Mouse (Mus musculus): ENCODE measurements at regions not wholly inside any gene's neighbourhood (a gene's known extent, or its start where the extent isn't known, plus 50 kb on each side); places are given as distances from the start of the nearest gene placed in this dataset.

GRCm38 (mm10) chr1:18849038-18849437, 253.8 kb upstream of the Tfap2d start:
- Histone ChIP-seq H3K4me2 (replicated peaks; ENCODE audit: low read depth) (no peak overlapping the region), H3K4me1 (replicated peaks; ENCODE audit: control insufficient read depth, insufficient read depth, low read length) (no peaks in the 10 kb centered on the region)
- TF ChIP-seq CTCF (IDR thresholded peaks at IDR 0.05; ENCODE audit: low read depth), result no peak

GRCm38 (mm10) chr1:18857457-18857856, 245.4 kb upstream of the Tfap2d start:
- H3K9ac ChIP-seq (ENCODE audit: low read depth, low read length), result no peak overlapping the region
- no peak for TF ChIP-seq CTCF (IDR thresholded peaks at IDR 0.05; ENCODE audit: low read depth)
- no peaks in the 10 kb centered on the region for H3K36me3 ChIP-seq (ENCODE audit: control insufficient read depth, insufficient read depth)
- H3K27me3 ChIP-seq (replicated peaks; ENCODE audit: control insufficient read depth, insufficient read depth, low read length), result no peaks in the 10 kb centered on the region
- H3K4me1 ChIP-seq (replicated peaks; ENCODE audit: control insufficient read depth, insufficient read depth, low read length), result no peaks in the 10 kb centered on the region
- ATAC-seq, result no peak
- no peak overlapping the region for H3K4me2 ChIP-seq (replicated peaks; ENCODE audit: low read depth)
- no peaks in the 10 kb centered on the region for H3K9me3 ChIP-seq (ENCODE audit: control insufficient read depth)
- H3K4me3 ChIP-seq (ENCODE audit: low read depth, low read length), result no peak overlapping the region
- no peak overlapping the region for H3K27ac ChIP-seq (ENCODE audit: low read depth, low read length)
- 79% methylated on average over 3 of the region's 3 CpGs for WGBS

More at GRCm38 (mm10) chr1:18849038-18849437, 253.8 kb upstream of the Tfap2d start:
- 79% methylated on average over 2 of the region's 2 CpGs for WGBS
- no peak overlapping the region for H3K4me3 ChIP-seq (ENCODE audit: low read depth, low read length)
- no peak overlapping the region for H3K27ac ChIP-seq (ENCODE audit: low read depth, low read length)
- H3K9me3 ChIP-seq (ENCODE audit: control insufficient read depth), result no peaks in the 10 kb centered on the region
- H3K36me3 ChIP-seq (ENCODE audit: control insufficient read depth, insufficient read depth), result no peaks in the 10 kb centered on the region
- H3K27me3 ChIP-seq (replicated peaks; ENCODE audit: control insufficient read depth, insufficient read depth, low read length), result no peaks in the 10 kb centered on the region
- no peak for ATAC-seq
- H3K9ac ChIP-seq (ENCODE audit: low read depth, low read length), result no peak overlapping the region

GRCm38 (mm10) chr1:18903266-18903665, 199.6 kb upstream of the Tfap2d start:
- Histone ChIP-seq H3K9me3 (ENCODE audit: control insufficient read depth) (no peaks in the 10 kb centered on the region), H3K27ac (ENCODE audit: low read depth, low read length) (no peak overlapping the region), H3K27me3 (replicated peaks; ENCODE audit: control insufficient read depth, insufficient read depth, low read length) (no peaks in the 10 kb centered on the region), H3K4me3 (ENCODE audit: low read depth, low read length) (no peak overlapping the region), H3K36me3 (ENCODE audit: control insufficient read depth, insufficient read depth) (no peaks in the 10 kb centered on the region), H3K9ac (ENCODE audit: low read depth, low read length) (no peak overlapping the region), H3K4me2 (replicated peaks; ENCODE audit: low read depth) (no peak overlapping the region), H3K4me1 (replicated peaks; ENCODE audit: control insufficient read depth, insufficient read depth, low read length) (no peaks in the 10 kb centered on the region)
- TF ChIP-seq CTCF (IDR thresholded peaks at IDR 0.05; ENCODE audit: low read depth), result no peak
- 92% methylated on average over 1 of the region's 1 CpGs for WGBS
- no peak for ATAC-seq

GRCm38 (mm10) chr1:18903696-18904095, 199.1 kb upstream of the Tfap2d start:
- ATAC-seq, result no peak
- Histone ChIP-seq H3K36me3 (ENCODE audit: control insufficient read depth, insufficient read depth) (no peaks in the 10 kb centered on the region), H3K27me3 (replicated peaks; ENCODE audit: control insufficient read depth, insufficient read depth, low read length) (no peaks in the 10 kb centered on the region), H3K4me2 (replicated peaks; ENCODE audit: low read depth) (no peak overlapping the region), H3K9me3 (ENCODE audit: control insufficient read depth) (no peaks in the 10 kb centered on the region), H3K4me1 (replicated peaks; ENCODE audit: control insufficient read depth, insufficient read depth, low read length) (no peaks in the 10 kb centered on the region), H3K4me3 (ENCODE audit: low read depth, low read length) (no peak overlapping the region), H3K27ac (ENCODE audit: low read depth, low read length) (no peak overlapping the region), H3K9ac (ENCODE audit: low read depth, low read length) (no peak overlapping the region)
- WGBS, result 57% methylated on average over 4 of the region's 4 CpGs
- no peak for TF ChIP-seq CTCF (IDR thresholded peaks at IDR 0.05; ENCODE audit: low read depth)

GRCm38 (mm10) chr1:18911578-18911977, 191.2 kb upstream of the Tfap2d start:
- Histone ChIP-seq H3K4me3 (ENCODE audit: low read depth, low read length) (no peak overlapping the region), H3K4me2 (replicated peaks; ENCODE audit: low read depth) (no peak overlapping the region), H3K27ac (ENCODE audit: low read depth, low read length) (no peak overlapping the region), H3K9me3 (ENCODE audit: control insufficient read depth) (no peaks in the 10 kb centered on the region), H3K36me3 (ENCODE audit: control insufficient read depth, insufficient read depth) (no peaks in the 10 kb centered on the region), H3K4me1 (replicated peaks; ENCODE audit: control insufficient read depth, insufficient read depth, low read length) (no peaks in the 10 kb centered on the region), H3K9ac (ENCODE audit: low read depth, low read length) (no peak overlapping the region), H3K27me3 (replicated peaks; ENCODE audit: control insufficient read depth, insufficient read depth, low read length) (no peaks in the 10 kb centered on the region)
- ATAC-seq, result no peak
- whole genome bisulfite sequencing, result 74% methylated on average over 4 of the region's 4 CpGs
- no peak for TF ChIP-seq CTCF (IDR thresholded peaks at IDR 0.05; ENCODE audit: low read depth)

GRCm38 (mm10) chr1:18956276-18956675, 146.5 kb upstream of the Tfap2d start:
- no peak for ATAC-seq
- Histone ChIP-seq H3K4me2 (replicated peaks; ENCODE audit: low read depth) (no peak overlapping the region), H3K9me3 (ENCODE audit: control insufficient read depth) (no peaks in the 10 kb centered on the region), H3K9ac (ENCODE audit: low read depth, low read length) (no peak overlapping the region), H3K27ac (ENCODE audit: low read depth, low read length) (no peak overlapping the region), H3K4me1 (replicated peaks; ENCODE audit: control insufficient read depth, insufficient read depth, low read length) (no peaks in the 10 kb centered on the region), H3K4me3 (ENCODE audit: low read depth, low read length) (no peak overlapping the region), H3K36me3 (ENCODE audit: control insufficient read depth, insufficient read depth) (no peaks in the 10 kb centered on the region), H3K27me3 (replicated peaks; ENCODE audit: control insufficient read depth, insufficient read depth, low read length) (no peaks in the 10 kb centered on the region)
- no peak for TF ChIP-seq CTCF (IDR thresholded peaks at IDR 0.05; ENCODE audit: low read depth)
- WGBS, result 88% methylated on average over 1 of the region's 1 CpGs

GRCm38 (mm10) chr1:18956975-18957374, 145.8 kb upstream of the Tfap2d start:
- TF ChIP-seq CTCF (IDR thresholded peaks at IDR 0.05; ENCODE audit: low read depth), result no peak
- no peak overlapping the region for H3K4me2 ChIP-seq (replicated peaks; ENCODE audit: low read depth)
- no peak overlapping the region for H3K27ac ChIP-seq (ENCODE audit: low read depth, low read length)
- no peak overlapping the region for H3K9ac ChIP-seq (ENCODE audit: low read depth, low read length)
- no peaks in the 10 kb centered on the region for H3K36me3 ChIP-seq (ENCODE audit: control insufficient read depth, insufficient read depth)
- no peak overlapping the region for H3K4me3 ChIP-seq (ENCODE audit: low read depth, low read length)
- WGBS, result 78% methylated on average over 6 of the region's 6 CpGs
- no peaks in the 10 kb centered on the region for H3K27me3 ChIP-seq (replicated peaks; ENCODE audit: control insufficient read depth, insufficient read depth, low read length)
- no peak for ATAC-seq
- H3K9me3 ChIP-seq (ENCODE audit: control insufficient read depth), result no peaks in the 10 kb centered on the region
- H3K4me1 ChIP-seq (replicated peaks; ENCODE audit: control insufficient read depth, insufficient read depth, low read length), result no peaks in the 10 kb centered on the region

Measured in intestine, postnatal 0 days (tissue).